Mouse (Mus musculus): ENCODE data around the gene Lgr5.

Gene Lgr5

GRCm38 (mm10) chr10:115492956-115493777 lies 94.4 kb downstream of the Lgr5 start:
- DNase-seq = no peak

GRCm38 (mm10) chr10:115491803-115492510 lies 95.6 kb downstream of the Lgr5 start:
- DNase-seq = no peak

- no peak for DNase-seq
Observed at GRCm38 (mm10) chr10:115485602-115486001, 102.0 kb downstream of the Lgr5 start.

GRCm38 (mm10) chr10:115484660-115485059 lies 102.9 kb downstream of the Lgr5 start:
- no peak for DNase-seq

- no peak for DNase-seq
Observed at GRCm38 (mm10) chr10:115478441-115479141, 109.0 kb downstream of the Lgr5 start.

- DNase-seq = no peak
Observed at GRCm38 (mm10) chr10:115476506-115476905, 111.1 kb downstream of the Lgr5 start.

GRCm38 (mm10) chr10:115475000-115475550 lies 112.5 kb downstream of the Lgr5 start:
- no peak for DNase-seq

- DNase-seq = no peak
Observed at GRCm38 (mm10) chr10:115473213-115473961, 114.2 kb downstream of the Lgr5 start.

GRCm38 (mm10) chr10:115470621-115471334 lies 116.8 kb downstream of the Lgr5 start:
- DNase-seq = no peak

- DNase-seq = no peak
Observed at GRCm38 (mm10) chr10:115469040-115469439, 118.5 kb downstream of the Lgr5 start.

GRCm38 (mm10) chr10:115468632-115469031 lies 118.9 kb downstream of the Lgr5 start:
- no peak for DNase-seq

- DNase-seq = no peak
Observed at GRCm38 (mm10) chr10:115467985-115468384, 119.6 kb downstream of the Lgr5 start.

- DNase-seq = no peak
Observed at GRCm38 (mm10) chr10:115465778-115466177, 121.8 kb downstream of the Lgr5 start.

- no peak for DNase-seq
Observed at GRCm38 (mm10) chr10:115465072-115465471, 122.5 kb downstream of the Lgr5 start.

GRCm38 (mm10) chr10:115462646-115463045 lies 124.9 kb downstream of the Lgr5 start:
- no peak for DNase-seq

- no peak for DNase-seq
Observed at GRCm38 (mm10) chr10:115457368-115458021, 130.1 kb downstream of the Lgr5 start.

- DNase-seq = no peak
Observed at GRCm38 (mm10) chr10:115448614-115449013, 139.0 kb downstream of the Lgr5 start.

GRCm38 (mm10) chr10:115437286-115437685 lies 150.3 kb downstream of the Lgr5 start:
- no peak for DNase-seq

GRCm38 (mm10) chr10:115425351-115425750 lies 162.2 kb downstream of the Lgr5 start:
- no peak for DNase-seq

GRCm38 (mm10) chr10:115421976-115422375 lies 165.6 kb downstream of the Lgr5 start:
- DNase-seq = no peak

- DNase-seq = no peak
Observed at GRCm38 (mm10) chr10:115414056-115414455, 173.5 kb downstream of the Lgr5 start.

Data from thymus, postnatal 4 days (tissue).